Mouse (Mus musculus) MEL (cell line): Measurements from ENCODE around the gene Kcnk13. TPM values are rescaled to one million over a fixed set of nuclear protein-coding genes. Genes with fewer than 3 reads are reported as not detected.

ENCODE experiments used
- DNase-seq: peaks from one replicate; pipeline ENCODE4 v3.0.0; 2011; ENCODE audit warnings: low read depth, low spot score
- H3K27ac ChIP-seq: 2 replicates; pipeline ENCODE4 v1.5.1; 2012; ENCODE audit warnings: low read depth, mild to moderate bottlenecking, control low read depth, low read length, moderate library complexity; ENCODE audit not compliant: control insufficient read depth
- H3K27me3 ChIP-seq, 2 experiments: fragments of 150-350 bp in 1 of 2; sonication (generic) in 1 of 2; 2 replicates each; pipeline ENCODE4 v1.6.1; 2012; ENCODE audit warnings: low read length in 2 of 2, mild to moderate bottlenecking in 2 of 2, improper control_type of control experiment in 1 of 2, moderate library complexity in 1 of 2; ENCODE audit not compliant: insufficient read depth in 2 of 2, control insufficient read depth in 1 of 2
- H3K36me3 ChIP-seq, 2 experiments: 2 replicates each; pipeline ENCODE4 v1.6.1; 2012 to 2014; ENCODE audit warnings: low read length in 2 of 2, improper control_type of control experiment in 1 of 2, inconsistent platforms in 1 of 2, mild to moderate bottlenecking in 1 of 2; ENCODE audit not compliant: insufficient read depth in 2 of 2, control insufficient read depth in 1 of 2
- H3K4me1 ChIP-seq, 2 experiments: fragments of 150-350 bp in 1 of 2; sonication (generic) in 1 of 2; 2 replicates each; pipeline ENCODE4 v1.6.1; 2012; ENCODE audit warnings: low read length in 2 of 2, improper control_type of control experiment in 1 of 2, mild to moderate bottlenecking in 1 of 2; ENCODE audit not compliant: insufficient read depth in 2 of 2, control insufficient read depth in 1 of 2
- H3K4me3 ChIP-seq, 2 experiments: fragments of 150-350 bp in 1 of 2; sonication (generic) in 1 of 2; 2 replicates each; pipeline ENCODE4 v1.5.1; 2012; ENCODE audit warnings: low read depth in 2 of 2, low read length in 2 of 2, mild to moderate bottlenecking in 2 of 2, moderate library complexity in 2 of 2, control low read depth in 1 of 2, improper control_type of control experiment in 1 of 2; ENCODE audit not compliant: control insufficient read depth in 1 of 2, insufficient read depth in 1 of 2
- H3K79me2 ChIP-seq: 2 replicates; pipeline ENCODE4 v1.6.1; 2012; ENCODE audit warnings: mild to moderate bottlenecking, low read length, moderate library complexity; ENCODE audit not compliant: control insufficient read depth, poor library complexity, insufficient read depth
- H3K9ac ChIP-seq: 2 replicates; pipeline ENCODE4 v1.6.1; 2012; ENCODE audit warnings: low read depth, mild to moderate bottlenecking, control low read depth, low read length, moderate library complexity; ENCODE audit not compliant: control insufficient read depth, poor library complexity, severe bottlenecking
- H3K9me3 ChIP-seq: fragments of 150-350 bp; sonication (generic); replicated peaks from 2 replicates; pipeline ENCODE4 v1.6.1; 2012; ENCODE audit warnings: mild to moderate bottlenecking, low read length, improper control_type of control experiment, moderate library complexity; ENCODE audit not compliant: insufficient read depth
- CHD1 ChIP-seq: IDR thresholded peaks from 2 replicates; pipeline ENCODE4 v1.6.1; 2012; ENCODE audit warnings: low read depth, mild to moderate bottlenecking, inconsistent platforms, low read length, improper control_type of control experiment
- CHD2 ChIP-seq: IDR thresholded peaks from 2 replicates; pipeline ENCODE4 v1.6.1; 2011; ENCODE audit warnings: low read length, improper control_type of control experiment
- CTCF ChIP-seq, 3 experiments: IDR thresholded peaks in 2 of 3; conservative IDR thresholded peaks in 1 of 3; 2 replicates each; pipeline ENCODE4 v1.5.1; 2011 to 2012; ENCODE audit warnings: low read length in 3 of 3, low read depth in 2 of 3, mild to moderate bottlenecking in 2 of 3, improper control_type of control experiment in 1 of 3, inconsistent platforms in 1 of 3, mixed read lengths in 1 of 3, moderate library complexity in 1 of 3; ENCODE audit not compliant: control insufficient read depth in 1 of 3, insufficient read depth in 1 of 3, poor library complexity in 1 of 3, severe bottlenecking in 1 of 3
- E2F4 ChIP-seq: IDR thresholded peaks from 2 replicates; pipeline ENCODE4 v1.6.1; 2011; ENCODE audit warnings: low read depth, low read length, improper control_type of control experiment, borderline replicate concordance
- ELF1 ChIP-seq: IDR thresholded peaks from 2 replicates; pipeline ENCODE4 v1.6.1; 2014; ENCODE audit warnings: low read depth, mild to moderate bottlenecking, inconsistent platforms, low read length, improper control_type of control experiment, moderate library complexity
- ETS1 ChIP-seq: IDR thresholded peaks from 2 replicates; pipeline ENCODE4 v1.6.1; 2012; ENCODE audit warnings: low read depth, mild to moderate bottlenecking, inconsistent platforms, low read length, improper control_type of control experiment, moderate library complexity
- GABPA ChIP-seq: IDR thresholded peaks from 2 replicates; pipeline ENCODE4 v1.6.1; 2012; ENCODE audit warnings: low read depth, mild to moderate bottlenecking, inconsistent platforms, low read length, improper control_type of control experiment, moderate library complexity
- HCFC1 ChIP-seq: IDR thresholded peaks from 2 replicates; pipeline ENCODE4 v1.6.1; 2012; ENCODE audit warnings: low read depth, mild to moderate bottlenecking, inconsistent platforms, low read length, improper control_type of control experiment, moderate library complexity
- JUND ChIP-seq: IDR thresholded peaks from 2 replicates; pipeline ENCODE4 v1.6.1; 2011; ENCODE audit warnings: low read depth, mild to moderate bottlenecking, improper control_type of control experiment, low read length
- MAFK ChIP-seq: IDR thresholded peaks from 2 replicates; pipeline ENCODE4 v1.6.1; 2011; ENCODE audit warnings: low read depth, mild to moderate bottlenecking, low read length, improper control_type of control experiment, borderline replicate concordance
- MYC ChIP-seq: IDR thresholded peaks from 2 replicates; pipeline ENCODE4 v1.6.1; 2011; ENCODE audit warnings: low read depth, mild to moderate bottlenecking, low read length, improper control_type of control experiment, moderate library complexity
- NELFE ChIP-seq: IDR thresholded peaks from 2 replicates; pipeline ENCODE4 v1.6.1; 2011; ENCODE audit warnings: low read depth, low read length, improper control_type of control experiment
- POLR2A ChIP-seq, 2 experiments: IDR thresholded peaks; 2 replicates each; pipeline ENCODE4 v1.6.1; 2011 to 2012; ENCODE audit warnings: low read length in 2 of 2, mild to moderate bottlenecking in 2 of 2, control low read depth in 1 of 2, improper control_type of control experiment in 1 of 2, low read depth in 1 of 2, moderate library complexity in 1 of 2; ENCODE audit not compliant: control insufficient read depth in 1 of 2, insufficient read depth in 1 of 2, poor library complexity in 1 of 2
- POLR2AphosphoS2 ChIP-seq: IDR thresholded peaks from 2 replicates; pipeline ENCODE4 v1.6.1; 2011; ENCODE audit warnings: low read length, improper control_type of control experiment
- POLR2AphosphoS5 ChIP-seq: IDR thresholded peaks from 2 replicates; pipeline ENCODE4 v1.6.1; 2012; ENCODE audit warnings: low read depth, borderline replicate concordance, mild to moderate bottlenecking, inconsistent platforms, low read length, moderate library complexity, mixed read lengths
- RAD21 ChIP-seq: IDR thresholded peaks from 2 replicates; pipeline ENCODE4 v1.6.1; 2011; ENCODE audit warnings: mild to moderate bottlenecking, low read depth, low read length, improper control_type of control experiment
- SMC3 ChIP-seq: IDR thresholded peaks from 2 replicates; pipeline ENCODE4 v1.6.1; 2011; ENCODE audit warnings: low read depth, low read length, improper control_type of control experiment
- TAL1 ChIP-seq: IDR thresholded peaks from 2 replicates; pipeline ENCODE4 v1.6.1; 2012; ENCODE audit warnings: mild to moderate bottlenecking, inconsistent platforms, low read length, moderate library complexity, mixed read lengths
- TCF12 ChIP-seq: IDR thresholded peaks from 2 replicates; pipeline ENCODE4 v1.6.1; 2014; ENCODE audit warnings: low read depth, mild to moderate bottlenecking, inconsistent platforms, low read length, improper control_type of control experiment, moderate library complexity
- UBTF ChIP-seq: IDR thresholded peaks from 2 replicates; pipeline ENCODE4 v1.6.1; 2012; ENCODE audit warnings: low read depth, mild to moderate bottlenecking, inconsistent platforms, low read length, improper control_type of control experiment, moderate library complexity, borderline replicate concordance; ENCODE audit not compliant: insufficient read depth
- USF1 ChIP-seq: IDR thresholded peaks from 2 replicates; pipeline ENCODE4 v1.6.1; 2014; ENCODE audit warnings: low read depth, mild to moderate bottlenecking, inconsistent platforms, low read length, improper control_type of control experiment, moderate library complexity
- USF2 ChIP-seq, 2 experiments: IDR thresholded peaks; 2 replicates each; pipeline ENCODE4 v1.6.1; 2011 to 2012; ENCODE audit warnings: improper control_type of control experiment in 2 of 2, low read length in 2 of 2, borderline replicate concordance in 1 of 2, inconsistent platforms in 1 of 2, low read depth in 1 of 2, mild to moderate bottlenecking in 1 of 2; ENCODE audit not compliant: insufficient read depth in 1 of 2
- ZMIZ1 ChIP-seq: IDR thresholded peaks from 2 replicates; pipeline ENCODE4 v1.6.1; 2012; ENCODE audit warnings: low read depth, mild to moderate bottlenecking, inconsistent platforms, low read length, improper control_type of control experiment, moderate library complexity
- ZNF384 ChIP-seq: IDR thresholded peaks from 2 replicates; pipeline ENCODE4 v1.6.1; 2012; ENCODE audit warnings: low read depth, mild to moderate bottlenecking, inconsistent platforms, low read length, improper control_type of control experiment
- polyA plus RNA-seq, 2 experiments: library from polyadenylated mRNA; stranded (reverse) in 1 of 2; unstranded in 1 of 2; fragments of >175 nt in 1 of 2; fragments of >200 nt in 1 of 2; gene quantifications; 2 replicates each; pipeline versions ENCODE4 v1.2.1 to v1.2.4; 2012; ENCODE audit warnings: low replicate concordance in 2 of 2, low read depth in 1 of 2; ENCODE audit not compliant: insufficient read length in 2 of 2, insufficient read depth in 1 of 2, missing spikeins in 1 of 2
- total RNA-seq: library from RNA; depleted of rRNA; stranded (reverse); fragments of 300-350 nt; gene quantifications from 2 replicates; pipeline ENCODE4 v1.2.3, GENCODE M21; 2012

Kcnk13 gene
- total and polyA plus RNA-seq, 3 experiments: not detected

- H3K9ac ChIP-seq: no peak overlapping the region
- DNase-seq: peak; percentile 17
Measured at GRCm38 (mm10) chr12:99959291-99959690, 5.0 kb upstream of the Kcnk13 start.

GRCm38 (mm10) chr12:99959930-99960329, 4.4 kb upstream of the Kcnk13 start:
- TF ChIP-seq MYC (no peak), ZNF384 (no peak), TCF12 (no peak), POLR2AphosphoS2 (no peak), TAL1 (no peak), CHD1 (no peak), HCFC1 (no peak), CHD2 (no peak), USF2 (IDR thresholded peaks at IDR 0.05; ENCODE audit: borderline replicate concordance in 1 of 2, insufficient read depth in 1 of 2, low read depth in 1 of 2, low read length in 2 of 2) (no peak), SMC3 (no peak), GABPA (no peak), NELFE (no peak), ELF1 (no peak), RAD21 (no peak), E2F4 (no peak), JUND (no peak), POLR2AphosphoS5 (no peak), ZMIZ1 (no peak), MAFK (no peak), USF1 (no peak)
- TF ChIP-seq, all 39 proteins: peak for 0
- Histone ChIP-seq H3K4me3 (no peak overlapping the region), H3K27ac (no peak overlapping the region), H3K9ac (no peak overlapping the region), H3K27me3 (no peaks in the 10 kb centered on the region; a peak in 1 of 4 replicates), H3K9me3 (no peaks in the 10 kb centered on the region), H3K4me1 (peaks cover 0 to 15% of the 10 kb centered on the region in 2 experiments; a peak in 1 of 4 replicates), H3K36me3 (peaks cover 0 to 11% of the 10 kb centered on the region in 2 experiments; a peak in 2 of 4 replicates), H3K79me2 (no peaks in the 10 kb centered on the region; the same call in 1 of the 2 replicates)
- no peak for DNase-seq

More at GRCm38 (mm10) chr12:99959291-99959690, 5.0 kb upstream of the Kcnk13 start:
- Histone ChIP-seq H3K36me3 (peaks cover 0 to 11% of the 10 kb centered on the region in 2 experiments; a peak in 2 of 4 replicates), H3K4me3 (no peak overlapping the region), H3K27me3 (no peaks in the 10 kb centered on the region; a peak in 1 of 4 replicates), H3K4me1 (peaks cover 0 to 15% of the 10 kb centered on the region in 2 experiments; a peak in 1 of 4 replicates), H3K27ac (no peak overlapping the region), H3K9me3 (no peaks in the 10 kb centered on the region), H3K79me2 (no peaks in the 10 kb centered on the region; the same call in 1 of the 2 replicates)
- TF ChIP-seq ETS1 (no peak), UBTF (no peak), USF2 (IDR thresholded peaks at IDR 0.05; ENCODE audit: borderline replicate concordance in 1 of 2, insufficient read depth in 1 of 2, low read depth in 1 of 2, low read length in 2 of 2) (no peak), CHD2 (no peak), ZNF384 (no peak), NELFE (no peak), CTCF (IDR thresholded peaks at IDR 0.05 in 2 of 3, conservative IDR thresholded peaks at IDR 0.05 in 1 of 3; ENCODE audit: control insufficient read depth in 1 of 3, insufficient read depth in 1 of 3, low read depth in 2 of 3, low read length in 3 of 3, poor library complexity in 1 of 3, severe bottlenecking in 1 of 3) (no peak), POLR2A (IDR thresholded peaks at IDR 0.05; ENCODE audit: control insufficient read depth in 1 of 2, insufficient read depth in 1 of 2, low read depth in 1 of 2, low read length in 2 of 2, poor library complexity in 1 of 2) (no peak)
